Mouse (Mus musculus) liver, embryonic 11.5 days (tissue): ENCODE results near the gene Tead3. TPM values are rescaled to one million over a fixed set of nuclear protein-coding genes. Genes with fewer than 3 reads are reported as not detected.

Experiments used
- ATAC-seq: fragments of 200-750 bp; cut with Nextera tagmentation; replicated peaks from 2 replicates; pipeline ENCODE4 v1.8.0; 2017; ENCODE audit warnings: moderate number of reproducible peaks, mild to moderate bottlenecking, moderate TSS enrichment, moderate library complexity; ENCODE audit not compliant: low FRiP score
- DNase-seq: peaks from one replicate; pipeline ENCODE4 v3.0.0-alpha.2; 2017; ENCODE audit warnings: low spot score
- H3K27ac ChIP-seq: fragments of 300-500 bp; sonication (generic); 2 replicates; pipeline ENCODE4 v1.5.1; 2014; ENCODE audit warnings: mild to moderate bottlenecking, low read depth, low read length, control low read depth
- H3K27me3 ChIP-seq: fragments of 300-500 bp; sonication (generic); replicated peaks from 2 replicates; pipeline ENCODE4 v1.6.1; 2014; ENCODE audit warnings: low read length, mixed read lengths; ENCODE audit not compliant: control insufficient read depth, insufficient read depth
- H3K36me3 ChIP-seq: fragments of 300-500 bp; sonication (generic); 2 replicates; pipeline ENCODE4 v1.6.1; 2014; ENCODE audit warnings: mild to moderate bottlenecking, low read length, moderate library complexity, mixed read lengths; ENCODE audit not compliant: control insufficient read depth, insufficient read depth
- H3K4me1 ChIP-seq: fragments of 300-500 bp; sonication (generic); replicated peaks from 2 replicates; pipeline ENCODE4 v1.6.1; 2014; ENCODE audit warnings: low read length, mixed read lengths; ENCODE audit not compliant: control insufficient read depth, insufficient read depth
- H3K4me2 ChIP-seq: fragments of 300-500 bp; sonication (generic); 2 replicates; pipeline ENCODE4 v1.6.1; 2014; ENCODE audit warnings: mild to moderate bottlenecking, control low read depth, moderate library complexity
- H3K4me3 ChIP-seq: fragments of 300-500 bp; sonication (generic); 2 replicates; pipeline ENCODE4 v1.5.1; 2014; ENCODE audit warnings: low read depth, low read length, control low read depth
- H3K9ac ChIP-seq: fragments of 300-500 bp; sonication (generic); 2 replicates; pipeline ENCODE4 v1.6.1; 2014; ENCODE audit warnings: low read depth, low read length, control low read depth
- H3K9me3 ChIP-seq: fragments of 300-500 bp; sonication (generic); 2 replicates; pipeline ENCODE4 v1.6.1; 2016; ENCODE audit warnings: low read length, inconsistent platforms, mixed read lengths; ENCODE audit not compliant: control insufficient read depth
- WGBS: fragments of 180-500 bp; shearing (Covaris S2); extraction: QIAGEN DNeasy Blood & Tissue Kit; methylation state at CpG from one replicate; pipeline ENCODE4 v1.1.7; 2014; 5-methylcytosine and 5-hydroxymethylcytosine counted together
- polyA plus RNA-seq: library from polyadenylated mRNA; unstranded; fragments of >200 nt; fragmentation: Nextera tagmentation; extraction: Ambion mirVana; gene quantifications from 2 replicates; pipeline ENCODE4 v1.2.1, GENCODE M21; 2014

The Tead3 gene
- 4.3 and 4.6 TPM in 2 replicates for polyA plus RNA-seq

- H3K4me1 ChIP-seq, result peaks cover 51% of the 10 kb centered on the region
- H3K9ac ChIP-seq, result peak within 1 kb of the TSS; percentile 74
- ATAC-seq (peak; percentile 78), DNase-seq (peak; percentile 91)
- peak within 1 kb of the TSS; percentile 81 for H3K4me3 ChIP-seq
- H3K36me3 ChIP-seq, result no peaks in the 10 kb centered on the region
- no peaks in the 10 kb centered on the region for H3K9me3 ChIP-seq
- H3K27ac ChIP-seq, result peak within 1 kb of the TSS; percentile 95
- peak within 1 kb of the TSS; percentile 95 for H3K4me2 ChIP-seq
- WGBS, result under 1% methylated on average over 59 of the region's 73 CpGs
- peaks cover 21% of the 10 kb centered on the region for H3K27me3 ChIP-seq
Observed at GRCm38 (mm10) chr17:28350466-28351352, at the start of gene Tead3. Gene Tead3, minus strand, starts transcription at chr17:28350817.

GRCm38 (mm10) chr17:28394994-28395393, 44.4 kb upstream of the Tead3 start:
- DNase-seq (no peak), ATAC-seq (no peak)
- no peak overlapping the region for H3K4me2 ChIP-seq
- no peaks in the 10 kb centered on the region for H3K9me3 ChIP-seq
- H3K9ac ChIP-seq, result no peak overlapping the region
- H3K4me1 ChIP-seq, result peaks cover 10% of the 10 kb centered on the region; the same call in 1 of the 2 replicates
- WGBS, result 75% methylated on average over 7 of the region's 7 CpGs
- no peaks in the 10 kb centered on the region for H3K27me3 ChIP-seq
- H3K27ac ChIP-seq, result no peak overlapping the region
- peaks cover 12% of the 10 kb centered on the region for H3K36me3 ChIP-seq
- H3K4me3 ChIP-seq, result no peak overlapping the region

DNA sequence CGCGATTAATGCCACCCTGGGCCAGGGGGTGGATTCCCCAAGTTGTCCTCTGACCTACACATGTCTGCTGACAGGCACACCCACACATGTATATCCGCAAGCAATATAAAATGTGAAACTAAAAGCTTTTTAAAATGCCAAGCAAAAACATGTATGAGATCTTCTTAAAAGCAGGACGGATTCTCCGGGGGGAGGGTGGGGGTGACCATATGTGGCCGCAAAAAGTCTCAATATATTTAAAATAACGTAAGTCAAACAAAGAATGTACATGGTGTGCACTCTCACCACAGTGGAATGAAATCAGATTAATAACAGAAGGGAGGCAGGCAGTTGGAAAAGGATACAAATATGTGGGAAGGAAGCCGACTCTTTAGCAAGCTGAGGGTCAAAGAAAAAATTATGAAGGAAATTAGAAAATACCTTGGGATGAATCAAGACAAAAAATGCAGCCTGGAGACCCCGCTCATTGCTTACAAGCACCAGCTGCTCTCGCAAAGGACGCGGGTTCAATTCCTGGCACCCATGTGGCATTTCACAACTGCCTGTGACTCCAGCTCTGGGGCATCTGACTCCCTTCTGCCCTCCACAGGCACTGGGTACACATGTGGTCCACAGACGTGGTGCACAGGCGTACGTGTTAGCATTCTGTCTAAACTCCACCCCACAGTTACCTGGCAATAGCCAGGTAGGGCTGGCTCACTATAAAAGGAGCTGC, 43.6 kb upstream of the Tead3 start:
- H3K9me3 ChIP-seq, result no peaks in the 10 kb centered on the region
- no peak overlapping the region for H3K9ac ChIP-seq
- H3K36me3 ChIP-seq, result peaks cover 6% of the 10 kb centered on the region
- 80% methylated on average over 15 of the region's 15 CpGs for WGBS
- H3K27me3 ChIP-seq, result peaks cover 3% of the 10 kb centered on the region
- ATAC-seq, result no peak
- H3K4me1 ChIP-seq, result peaks cover 10% of the 10 kb centered on the region; the same call in 1 of the 2 replicates
- no peak for DNase-seq
- H3K27ac ChIP-seq, result no peak overlapping the region
- no peak overlapping the region for H3K4me2 ChIP-seq
- H3K4me3 ChIP-seq, result no peak overlapping the region

DNA sequence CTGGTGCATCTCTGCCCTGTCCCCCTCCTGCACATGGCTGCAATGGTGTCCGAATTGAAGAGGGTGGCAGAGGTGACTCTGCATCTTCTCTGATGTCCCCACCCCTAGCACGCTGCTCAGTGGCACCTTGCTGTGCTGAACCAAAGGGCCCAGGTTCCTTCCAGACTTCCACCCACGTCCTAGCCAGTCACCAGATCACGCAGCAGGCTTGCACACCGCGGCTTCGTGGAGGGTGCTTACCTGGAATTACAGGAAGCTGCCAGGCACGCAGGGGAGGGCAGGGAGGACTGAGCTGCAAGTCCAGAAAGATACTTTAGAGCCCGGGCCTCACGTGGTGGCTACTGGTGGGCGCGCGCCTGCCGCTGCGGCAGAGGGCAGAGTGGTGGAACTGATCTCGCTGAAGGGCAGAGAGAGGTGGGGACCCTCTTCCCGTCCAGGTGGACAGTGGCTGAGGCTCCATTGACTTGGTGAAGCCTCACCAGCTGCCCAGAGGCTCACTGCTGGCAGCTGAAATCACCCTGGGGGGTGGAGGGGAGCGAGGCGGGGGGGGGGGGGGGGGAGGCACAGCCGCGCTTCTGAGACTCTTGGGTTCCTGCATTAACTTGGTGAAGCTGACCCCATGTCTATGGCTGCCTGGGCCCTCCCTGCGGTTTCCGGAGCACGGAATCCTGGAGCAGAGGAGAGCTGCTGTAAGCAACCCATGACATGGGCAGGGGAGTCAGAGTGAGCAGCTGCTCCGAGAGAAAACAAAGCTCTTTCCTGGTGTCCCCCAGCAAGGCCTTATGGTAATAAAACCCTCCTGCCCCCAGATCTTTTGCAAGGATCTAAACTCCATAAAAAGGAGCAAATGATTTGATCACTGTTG, 41.2 kb upstream of the Tead3 start:
- peak overlapping the region; percentile 57 for H3K4me2 ChIP-seq
- peaks cover 10% of the 10 kb centered on the region; the same call in 1 of the 2 replicates for H3K4me1 ChIP-seq
- peaks cover 24% of the 10 kb centered on the region for H3K27me3 ChIP-seq
- no peaks in the 10 kb centered on the region for H3K9me3 ChIP-seq
- 5% methylated on average over 23 of the region's 25 CpGs for WGBS
- ATAC-seq, result no peak
- H3K4me3 ChIP-seq, result peak overlapping the region; percentile 10; the same call in 1 of the 2 replicates
- peak; percentile 49 for DNase-seq
- 0 out of 2 replicates have a peak overlapping the region, but pooled peaks have one; percentile 7 for H3K9ac ChIP-seq
- no peaks in the 10 kb centered on the region for H3K36me3 ChIP-seq
- no peak overlapping the region for H3K27ac ChIP-seq

- Histone ChIP-seq H3K4me1 (peaks cover 10% of the 10 kb centered on the region; the same call in 1 of the 2 replicates), H3K9ac (no peak overlapping the region), H3K4me3 (no peak overlapping the region), H3K4me2 (no peak overlapping the region), H3K27ac (no peak overlapping the region), H3K9me3 (no peaks in the 10 kb centered on the region), H3K27me3 (peaks cover 34% of the 10 kb centered on the region), H3K36me3 (no peaks in the 10 kb centered on the region)
- no peak for DNase-seq
- no peak for ATAC-seq
- 71% methylated on average over 3 of the region's 3 CpGs for WGBS
Observed at GRCm38 (mm10) chr17:28388534-28388933, 37.9 kb upstream of the Tead3 start.

- WGBS, result 5% methylated on average over 23 of the region's 23 CpGs
- H3K27me3 ChIP-seq, result peaks cover 34% of the 10 kb centered on the region
- no peaks in the 10 kb centered on the region for H3K36me3 ChIP-seq
- no peak overlapping the region for H3K27ac ChIP-seq
- no peak overlapping the region for H3K9ac ChIP-seq
- no peaks in the 10 kb centered on the region for H3K4me1 ChIP-seq
- no peaks in the 10 kb centered on the region for H3K9me3 ChIP-seq
- no peak for ATAC-seq
- H3K4me2 ChIP-seq, result peak overlapping the region; percentile 51; the same call in 1 of the 2 replicates
- DNase-seq, result peak; percentile 78
- peak overlapping the region; percentile 3; the same call in 1 of the 2 replicates for H3K4me3 ChIP-seq
Observed at GRCm38 (mm10) chr17:28386150-28386905, 35.7 kb upstream of the Tead3 start.

DNA sequence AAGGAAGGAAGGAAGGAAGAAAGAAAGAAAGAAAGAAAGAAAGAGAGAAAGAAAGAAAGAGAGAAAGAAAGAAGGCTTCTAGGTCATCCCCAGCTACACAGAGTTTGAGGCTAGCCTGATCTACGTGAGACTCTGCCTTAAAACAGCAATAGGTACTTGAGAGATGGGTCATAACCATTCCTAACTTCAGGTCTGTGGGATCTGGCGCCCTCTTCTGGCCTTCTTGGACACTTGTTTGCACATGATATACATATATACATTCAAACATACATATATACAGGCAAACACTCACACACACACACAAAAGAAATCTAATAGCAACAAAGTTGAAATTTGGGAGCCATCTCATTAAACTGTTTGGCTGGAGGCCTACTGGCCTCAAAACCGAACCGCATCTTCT, 33.7 kb upstream of the Tead3 start:
- ATAC-seq (no peak), DNase-seq (no peak)
- WGBS, result 65% methylated on average over 4 of the region's 4 CpGs
- no peaks in the 10 kb centered on the region for H3K36me3 ChIP-seq
- no peak overlapping the region for H3K9ac ChIP-seq
- no peaks in the 10 kb centered on the region for H3K4me1 ChIP-seq
- H3K4me3 ChIP-seq, result no peak overlapping the region
- H3K4me2 ChIP-seq, result no peak overlapping the region
- no peaks in the 10 kb centered on the region for H3K9me3 ChIP-seq
- H3K27me3 ChIP-seq, result peaks cover 31% of the 10 kb centered on the region
- H3K27ac ChIP-seq, result no peak overlapping the region
